Mouse (Mus musculus): ENCODE data around the gene Gm21876.
"Not testable (repeated sequence)": the region's sequence is repeated elsewhere in the genome, so short reads cannot be mapped to it uniquely, and the experiment has no call there.

Gm21876 gene

GRCm38 (mm10) chrX:21175553-21175952, at the start of gene Gm21876:
Gm21876 (minus strand) TSS chrX:21175653.
- no peak for DNase-seq

- no peak for DNase-seq
Measured at GRCm38 (mm10) chrX:21220422-21220821, 45.0 kb upstream of the Gm21876 start.

- DNase-seq, result not testable (repeated sequence)
Measured at GRCm38 (mm10) chrX:21146675-21147074, 28.8 kb downstream of the Gm21876 start.

Measured in retina, postnatal 1 day (tissue).